Mouse (Mus musculus) liver, embryonic 14.5 days (tissue): ENCODE measurements around the gene Apom.

ENCODE experiments used
- CTCF ChIP-seq: IDR thresholded peaks from 2 replicates; pipeline ENCODE4 v1.5.1; 2016; ENCODE audit warnings: antibody characterized with exemption, low read depth, control low read depth
- EP300 ChIP-seq: IDR thresholded peaks from 2 replicates; pipeline ENCODE4 v1.6.1; 2016; ENCODE audit warnings: antibody characterized with exemption, low read depth

- TF ChIP-seq CTCF (no peak), EP300 (no peak)
Observed at GRCm38 (mm10) chr17:35104079-35104478, 27.8 kb downstream of the Apom start.
